Mouse (Mus musculus) frontal cortex, postnatal 36 days (tissue): ENCODE results near the gene Gm20532.

Source experiments
- DNase-seq, 2 experiments: peaks; one replicate each; pipeline ENCODE4 v3.0.0; 2022; ENCODE audit warnings: low spot score in 2 of 2

The Gm20532 gene

DNA sequence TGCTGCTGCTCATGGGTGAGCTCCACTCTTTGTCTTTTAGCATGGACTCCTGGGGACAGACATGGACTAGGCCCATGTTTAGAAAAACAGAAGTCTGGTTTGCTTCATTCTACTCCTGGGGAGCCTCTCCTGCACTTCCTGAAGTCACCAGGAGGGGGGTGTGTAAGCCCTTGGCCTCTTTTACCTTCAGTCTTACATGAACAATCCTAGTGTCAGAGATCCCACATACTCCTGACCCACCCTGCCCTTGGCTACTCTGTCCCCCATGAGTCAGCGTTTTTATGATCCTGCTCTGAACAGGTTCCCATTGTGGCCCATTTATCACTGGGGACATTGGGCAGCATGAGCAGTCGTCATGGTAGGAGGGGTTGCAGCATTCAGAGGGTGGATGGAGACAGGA is 57.5 kb downstream of the Gm20532 start:
- no peak for DNase-seq

GRCm38 (mm10) chr2:26646643-26647293 is 60.3 kb downstream of the Gm20532 start:
- peak; percentile 68 to 78 for DNase-seq

GRCm38 (mm10) chr2:26654687-26655086 is 68.2 kb downstream of the Gm20532 start:
- DNase-seq = no peak

DNA sequence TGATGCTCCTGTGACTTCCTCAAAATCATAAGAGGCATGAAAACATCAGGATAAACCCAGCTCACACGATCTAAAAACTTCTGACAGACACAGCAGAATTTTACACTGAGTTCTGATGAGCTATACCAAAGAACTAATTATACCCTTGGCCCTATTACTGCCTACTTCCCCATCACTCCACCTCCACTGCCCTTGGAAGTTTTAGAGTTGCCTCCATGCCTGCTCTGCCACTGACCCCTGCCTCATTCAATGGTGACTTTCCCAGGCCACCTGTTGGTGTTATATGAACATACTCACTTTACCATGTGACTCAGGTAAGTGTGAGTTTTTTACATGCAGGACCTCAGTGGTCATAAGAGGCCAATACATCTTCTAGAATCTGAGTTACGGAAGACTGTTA is 71.0 kb downstream of the Gm20532 start:
- no peak for DNase-seq

DNA sequence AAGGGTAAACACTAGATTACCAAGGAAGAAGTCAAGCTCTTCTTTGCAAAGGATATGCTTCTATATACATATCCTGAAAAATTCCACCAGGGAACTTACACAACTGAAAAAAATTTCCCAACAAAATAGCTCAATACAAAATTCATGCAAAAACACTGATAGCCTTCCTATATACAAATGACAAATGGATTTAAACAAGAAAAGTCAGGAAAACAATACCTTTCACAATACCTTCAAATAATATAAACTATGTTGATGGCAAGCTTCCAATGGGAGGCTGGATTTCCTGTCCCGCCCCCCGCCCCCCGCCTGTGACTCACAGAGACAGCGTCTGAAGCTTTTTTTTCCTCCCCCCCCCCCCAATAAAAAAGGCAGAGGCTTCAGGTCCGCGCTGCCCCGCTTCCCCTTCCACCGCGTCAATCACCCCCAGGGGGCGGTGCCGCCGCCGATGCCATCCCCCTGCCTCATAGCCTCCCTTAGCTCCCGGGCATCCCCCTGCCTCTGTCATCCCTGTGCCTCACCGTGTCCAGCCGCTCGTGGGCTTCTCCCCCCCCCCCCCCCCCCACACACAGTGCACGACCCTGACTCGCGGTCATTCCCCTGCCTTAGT is 74.8 kb downstream of the Gm20532 start:
- no peak for DNase-seq

GRCm38 (mm10) chr2:26661768-26662508 is 75.5 kb downstream of the Gm20532 start:
- no peak for DNase-seq

DNA sequence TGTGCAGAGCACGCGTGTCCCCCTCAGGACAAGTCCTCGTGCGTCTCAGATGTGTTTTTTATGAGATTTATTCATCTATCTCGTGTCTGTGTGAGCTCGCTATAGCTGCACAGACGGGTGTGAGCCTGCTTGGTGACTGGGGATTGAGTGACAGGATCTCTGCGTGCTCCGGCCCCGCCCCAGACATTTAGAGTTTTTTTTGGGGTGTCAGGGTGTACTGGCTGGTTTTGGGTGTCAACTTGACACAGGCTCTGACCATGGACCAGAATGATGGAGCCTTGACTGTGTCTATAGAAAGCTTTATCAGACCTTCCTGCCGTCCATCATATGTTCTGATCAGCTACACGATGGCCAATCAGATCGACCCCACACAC is 76.1 kb downstream of the Gm20532 start:
- no peak for DNase-seq

GRCm38 (mm10) chr2:26663112-26663511 is 76.7 kb downstream of the Gm20532 start:
- DNase-seq = no peak

DNA sequence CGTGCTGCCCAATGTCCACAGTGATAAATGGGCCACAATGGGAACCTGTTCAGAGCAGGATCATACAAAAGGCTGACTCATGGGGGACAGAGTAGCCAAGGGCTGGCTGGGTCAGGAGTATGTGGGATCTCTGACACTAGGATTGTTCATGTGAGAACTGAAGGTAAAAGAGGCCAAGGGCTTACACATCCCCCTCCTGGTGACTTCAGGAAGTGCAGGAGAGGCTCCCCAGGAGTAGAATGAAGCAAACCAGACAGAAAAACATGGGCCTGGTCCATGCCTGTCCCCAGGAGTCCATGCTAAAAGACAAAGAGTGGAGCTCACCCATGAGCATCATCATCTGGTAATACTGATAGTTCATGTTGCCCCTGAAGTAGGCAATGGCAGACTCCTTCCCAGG is 77.1 kb downstream of the Gm20532 start:
- DNase-seq = peak in 1 of 2 experiments; percentile 14

- DNase-seq = no peak
These were observed 82.3 kb downstream of the Gm20532 start for GRCm38 (mm10) chr2:26668746-26669145.

DNA sequence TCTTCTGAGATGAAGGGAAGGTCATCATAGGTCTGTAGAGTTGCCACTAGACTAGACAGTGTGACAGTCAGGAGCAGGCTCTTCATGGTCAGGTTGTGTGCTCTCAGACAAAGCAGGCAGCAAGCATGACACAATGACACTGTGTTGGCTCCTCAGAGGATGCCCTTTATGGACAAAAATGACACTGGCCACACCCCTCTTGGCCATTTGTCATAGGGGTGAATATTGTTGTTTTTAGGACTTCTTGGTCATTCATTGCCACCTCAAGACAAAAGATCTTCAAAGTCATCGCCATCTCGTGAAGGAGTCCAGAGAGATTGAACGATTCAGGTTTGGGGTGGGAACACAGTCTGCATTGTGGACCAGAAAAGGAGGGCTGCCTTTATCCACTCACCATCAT is 84.7 kb downstream of the Gm20532 start, which contains the start of gene Lcn4:
TSS of gene Lcn4 (minus strand) at position 101 of the 400 bp plus-strand sequence.
- DNase-seq = no peak
